Mouse (Mus musculus): ENCODE results near the gene Fbxl8. TPM values are rescaled to one million over a fixed set of nuclear protein-coding genes. Genes with fewer than 3 reads are reported as not detected.
A peak's percentile ranks its signal among the peaks of the same experiment; 100 is the strongest.

Gene Fbxl8
- polyA plus RNA-seq, 1 experiment from 2014 or later: 0.66 TPM

GRCm38 (mm10) chr8:105303396-105303795 is 38.9 kb downstream of the Fbxl8 start:
- Histone ChIP-seq H3K4me2 (ENCODE audit: low read depth) (no peak overlapping the region), H3K27me3 (ENCODE audit: control insufficient read depth, insufficient read depth, low read length) (no peaks in the 10 kb centered on the region), H3K27ac (ENCODE audit: low read depth, low read length) (no peak overlapping the region), H3K9ac (ENCODE audit: low read length) (no peak overlapping the region), H3K4me1 (ENCODE audit: control insufficient read depth, insufficient read depth, low read length) (peaks cover 14% of the 10 kb centered on the region), H3K36me3 (ENCODE audit: control insufficient read depth, insufficient read depth, low read length) (peaks cover 14% of the 10 kb centered on the region), H3K9me3 (ENCODE audit: control insufficient read depth, low read length) (no peaks in the 10 kb centered on the region), H3K4me3 (ENCODE audit: low read depth, low read length) (no peak overlapping the region)
- ATAC-seq (ENCODE audit: insufficient read depth, low FRiP score, low TSS enrichment) (no peak), DNase-seq (ENCODE audit: low spot score) (no peak)
- WGBS: 89% methylated on average over 8 of the region's 8 CpGs

- Histone ChIP-seq H3K4me3 (ENCODE audit: low read depth, low read length) (no peak overlapping the region), H3K4me2 (ENCODE audit: low read depth) (no peak overlapping the region), H3K27me3 (ENCODE audit: control insufficient read depth, insufficient read depth, low read length) (no peaks in the 10 kb centered on the region), H3K4me1 (ENCODE audit: control insufficient read depth, insufficient read depth, low read length) (peaks cover 9% of the 10 kb centered on the region), H3K9me3 (ENCODE audit: control insufficient read depth, low read length) (no peaks in the 10 kb centered on the region), H3K27ac (ENCODE audit: low read depth, low read length) (no peak overlapping the region), H3K9ac (ENCODE audit: low read length) (no peak overlapping the region), H3K36me3 (ENCODE audit: control insufficient read depth, insufficient read depth, low read length) (peaks cover 17% of the 10 kb centered on the region)
- ATAC-seq (ENCODE audit: insufficient read depth, low FRiP score, low TSS enrichment) (no peak), DNase-seq (ENCODE audit: low spot score) (no peak)
- 89% methylated on average over 8 of the region's 9 CpGs for WGBS
These were observed 39.4 kb downstream of the Fbxl8 start for GRCm38 (mm10) chr8:105303874-105304273.

- H3K4me1 ChIP-seq (ENCODE audit: control insufficient read depth, insufficient read depth, low read length): peaks cover 8% of the 10 kb centered on the region; the same call in 1 of the 2 replicates
- no peak overlapping the region for H3K4me2 ChIP-seq (ENCODE audit: low read depth)
- DNase-seq (ENCODE audit: low spot score) (no peak), ATAC-seq (ENCODE audit: insufficient read depth, low FRiP score, low TSS enrichment) (0 out of 2 replicates have a peak, but pooled peaks have one; percentile 6)
- WGBS: 86% methylated on average over 9 of the region's 9 CpGs
- H3K27me3 ChIP-seq (ENCODE audit: control insufficient read depth, insufficient read depth, low read length): no peaks in the 10 kb centered on the region
- H3K9me3 ChIP-seq (ENCODE audit: control insufficient read depth, low read length): no peaks in the 10 kb centered on the region
- H3K9ac ChIP-seq (ENCODE audit: low read length): no peak overlapping the region
- no peak overlapping the region for H3K4me3 ChIP-seq (ENCODE audit: low read depth, low read length)
- H3K27ac ChIP-seq (ENCODE audit: low read depth, low read length): no peak overlapping the region
- peaks cover 20% of the 10 kb centered on the region for H3K36me3 ChIP-seq (ENCODE audit: control insufficient read depth, insufficient read depth, low read length)
These were observed 40.1 kb downstream of the Fbxl8 start for GRCm38 (mm10) chr8:105304325-105305210.

- Histone ChIP-seq H3K27me3 (ENCODE audit: control insufficient read depth, insufficient read depth, low read length) (no peaks in the 10 kb centered on the region), H3K27ac (ENCODE audit: low read depth, low read length) (no peak within 1 kb of the TSS), H3K4me2 (ENCODE audit: low read depth) (peak within 1 kb of the TSS; percentile 32), H3K36me3 (ENCODE audit: control insufficient read depth, insufficient read depth, low read length) (peaks cover 17% of the 10 kb centered on the region), H3K9me3 (ENCODE audit: control insufficient read depth, low read length) (no peaks in the 10 kb centered on the region), H3K9ac (ENCODE audit: low read length) (peak within 1 kb of the TSS; percentile 39; the same call in 1 of the 2 replicates), H3K4me3 (ENCODE audit: low read depth, low read length) (peak within 1 kb of the TSS; percentile 8; the same call in 1 of the 2 replicates), H3K4me1 (ENCODE audit: control insufficient read depth, insufficient read depth, low read length) (peaks cover 8% of the 10 kb centered on the region; the same call in 1 of the 2 replicates)
- WGBS: 6% methylated on average over 28 of the region's 30 CpGs
- peak; percentile 44 for DNase-seq (ENCODE audit: low spot score)
- ATAC-seq (ENCODE audit: insufficient read depth, low FRiP score, low TSS enrichment): peak; percentile 53
These were observed 41.0 kb downstream of the Fbxl8 start, which contains the start of gene Elmo3 for GRCm38 (mm10) chr8:105305211-105306145. Gene Elmo3, plus strand, starts transcription at chr8:105305601.

GRCm38 (mm10) chr8:105306146-105306691 is 41.8 kb downstream of the Fbxl8 start:
- H3K4me1 ChIP-seq (ENCODE audit: control insufficient read depth, insufficient read depth, low read length): peaks cover 8% of the 10 kb centered on the region; the same call in 1 of the 2 replicates
- 48% methylated on average over 5 of the region's 5 CpGs for WGBS
- no peak overlapping the region; the same call in 1 of the 2 replicates for H3K9ac ChIP-seq (ENCODE audit: low read length)
- H3K27ac ChIP-seq (ENCODE audit: low read depth, low read length): no peak overlapping the region
- peaks cover 13% of the 10 kb centered on the region for H3K36me3 ChIP-seq (ENCODE audit: control insufficient read depth, insufficient read depth, low read length)
- H3K4me2 ChIP-seq (ENCODE audit: low read depth): peak overlapping the region; percentile 32; the same call in 1 of the 2 replicates
- H3K4me3 ChIP-seq (ENCODE audit: low read depth, low read length): no peak overlapping the region
- H3K9me3 ChIP-seq (ENCODE audit: control insufficient read depth, low read length): no peaks in the 10 kb centered on the region
- H3K27me3 ChIP-seq (ENCODE audit: control insufficient read depth, insufficient read depth, low read length): no peaks in the 10 kb centered on the region
- DNase-seq (ENCODE audit: low spot score): no peak
- ATAC-seq (ENCODE audit: insufficient read depth, low FRiP score, low TSS enrichment): peak; percentile 17

- Histone ChIP-seq H3K27me3 (ENCODE audit: control insufficient read depth, insufficient read depth, low read length) (no peaks in the 10 kb centered on the region), H3K4me1 (ENCODE audit: control insufficient read depth, insufficient read depth, low read length) (peaks cover 8% of the 10 kb centered on the region; the same call in 1 of the 2 replicates), H3K36me3 (ENCODE audit: control insufficient read depth, insufficient read depth, low read length) (peaks cover 11% of the 10 kb centered on the region), H3K9me3 (ENCODE audit: control insufficient read depth, low read length) (no peaks in the 10 kb centered on the region), H3K4me2 (ENCODE audit: low read depth) (no peak overlapping the region), H3K4me3 (ENCODE audit: low read depth, low read length) (no peak overlapping the region), H3K27ac (ENCODE audit: low read depth, low read length) (no peak overlapping the region), H3K9ac (ENCODE audit: low read length) (no peak overlapping the region)
- 98% methylated on average over 13 of the region's 13 CpGs for WGBS
- DNase-seq (ENCODE audit: low spot score): no peak
- no peak for ATAC-seq (ENCODE audit: insufficient read depth, low FRiP score, low TSS enrichment)
These were observed 43.2 kb downstream of the Fbxl8 start for GRCm38 (mm10) chr8:105307670-105308069.

GRCm38 (mm10) chr8:105308428-105308827 is 44.0 kb downstream of the Fbxl8 start:
- peaks cover 9% of the 10 kb centered on the region for H3K36me3 ChIP-seq (ENCODE audit: control insufficient read depth, insufficient read depth, low read length)

More at GRCm38 (mm10) chr8:105308428-105308827, 44.0 kb downstream of the Fbxl8 start:
- ATAC-seq (ENCODE audit: insufficient read depth, low FRiP score, low TSS enrichment) (no peak), DNase-seq (ENCODE audit: low spot score) (peak; percentile 8)
- 90% methylated on average over 10 of the region's 10 CpGs for WGBS
- no peaks in the 10 kb centered on the region for H3K9me3 ChIP-seq (ENCODE audit: control insufficient read depth, low read length)
- no peak overlapping the region for H3K4me2 ChIP-seq (ENCODE audit: low read depth)
- H3K4me3 ChIP-seq (ENCODE audit: low read depth, low read length): no peak overlapping the region
- peaks cover 8% of the 10 kb centered on the region; the same call in 1 of the 2 replicates for H3K4me1 ChIP-seq (ENCODE audit: control insufficient read depth, insufficient read depth, low read length)
- no peak overlapping the region for H3K9ac ChIP-seq (ENCODE audit: low read length)
- no peaks in the 10 kb centered on the region for H3K27me3 ChIP-seq (ENCODE audit: control insufficient read depth, insufficient read depth, low read length)
- H3K27ac ChIP-seq (ENCODE audit: low read depth, low read length): no peak overlapping the region
